Mouse (Mus musculus) neural tube, embryonic 15.5 days (tissue): ENCODE data around the gene Rps19bp1. TPM values are rescaled to one million over a fixed set of nuclear protein-coding genes. Genes with fewer than 3 reads are reported as not detected.
A peak's percentile ranks its signal among the peaks of the same experiment; 100 is the strongest.

Experiments used
- ATAC-seq: fragments of 200-750 bp; cut with Nextera tagmentation; 2 replicates; pipeline ENCODE4 v1.8.0; 2017; ENCODE audit warnings: mild to moderate bottlenecking, moderate TSS enrichment, moderate library complexity; ENCODE audit not compliant: low FRiP score
- H3K27ac ChIP-seq: fragments of 300-500 bp; sonication (generic); replicated peaks from 2 replicates; pipeline ENCODE4 v1.5.1; 2015; ENCODE audit warnings: mild to moderate bottlenecking, inconsistent platforms
- H3K27me3 ChIP-seq: fragments of 300-500 bp; sonication (generic); replicated peaks from 2 replicates; pipeline ENCODE4 v1.6.1; 2015; ENCODE audit warnings: inconsistent platforms
- H3K36me3 ChIP-seq: fragments of 300-500 bp; sonication (generic); 2 replicates; pipeline ENCODE4 v1.6.1; 2015; ENCODE audit warnings: inconsistent platforms
- H3K4me1 ChIP-seq: fragments of 300-500 bp; sonication (generic); 2 replicates; pipeline ENCODE4 v1.6.1; 2015; ENCODE audit warnings: inconsistent platforms
- H3K4me2 ChIP-seq: fragments of 300-500 bp; sonication (generic); 2 replicates; pipeline ENCODE4 v1.6.1; 2015; ENCODE audit warnings: inconsistent platforms, mild to moderate bottlenecking, moderate library complexity
- H3K4me3 ChIP-seq: fragments of 300-500 bp; sonication (generic); replicated peaks from 2 replicates; pipeline ENCODE4 v1.5.1; 2015; ENCODE audit warnings: mild to moderate bottlenecking, inconsistent platforms
- H3K9ac ChIP-seq: fragments of 300-500 bp; sonication (generic); replicated peaks from 2 replicates; pipeline ENCODE4 v1.6.1; 2015; ENCODE audit warnings: mild to moderate bottlenecking, inconsistent platforms
- H3K9me3 ChIP-seq: fragments of 300-500 bp; sonication (generic); replicated peaks from 2 replicates; pipeline ENCODE4 v1.6.1; 2016; ENCODE audit warnings: inconsistent platforms
- WGBS: fragments of 180-500 bp; shearing (Covaris S2); methylation state at CpG from one replicate; pipeline ENCODE4 v1.1.7; 2015; ENCODE audit warnings: mixed read lengths; 5-methylcytosine and 5-hydroxymethylcytosine counted together
- polyA plus RNA-seq: library from polyadenylated mRNA; unstranded; fragments of >200 nt; fragmentation: Nextera tagmentation; extraction: Ambion mirVana; gene quantifications from 2 replicates; pipeline ENCODE4 v1.2.1, GENCODE M21; 2015

Rps19bp1 gene
- 72.6 and 83.9 TPM in 2 replicates for polyA plus RNA-seq

DNA sequence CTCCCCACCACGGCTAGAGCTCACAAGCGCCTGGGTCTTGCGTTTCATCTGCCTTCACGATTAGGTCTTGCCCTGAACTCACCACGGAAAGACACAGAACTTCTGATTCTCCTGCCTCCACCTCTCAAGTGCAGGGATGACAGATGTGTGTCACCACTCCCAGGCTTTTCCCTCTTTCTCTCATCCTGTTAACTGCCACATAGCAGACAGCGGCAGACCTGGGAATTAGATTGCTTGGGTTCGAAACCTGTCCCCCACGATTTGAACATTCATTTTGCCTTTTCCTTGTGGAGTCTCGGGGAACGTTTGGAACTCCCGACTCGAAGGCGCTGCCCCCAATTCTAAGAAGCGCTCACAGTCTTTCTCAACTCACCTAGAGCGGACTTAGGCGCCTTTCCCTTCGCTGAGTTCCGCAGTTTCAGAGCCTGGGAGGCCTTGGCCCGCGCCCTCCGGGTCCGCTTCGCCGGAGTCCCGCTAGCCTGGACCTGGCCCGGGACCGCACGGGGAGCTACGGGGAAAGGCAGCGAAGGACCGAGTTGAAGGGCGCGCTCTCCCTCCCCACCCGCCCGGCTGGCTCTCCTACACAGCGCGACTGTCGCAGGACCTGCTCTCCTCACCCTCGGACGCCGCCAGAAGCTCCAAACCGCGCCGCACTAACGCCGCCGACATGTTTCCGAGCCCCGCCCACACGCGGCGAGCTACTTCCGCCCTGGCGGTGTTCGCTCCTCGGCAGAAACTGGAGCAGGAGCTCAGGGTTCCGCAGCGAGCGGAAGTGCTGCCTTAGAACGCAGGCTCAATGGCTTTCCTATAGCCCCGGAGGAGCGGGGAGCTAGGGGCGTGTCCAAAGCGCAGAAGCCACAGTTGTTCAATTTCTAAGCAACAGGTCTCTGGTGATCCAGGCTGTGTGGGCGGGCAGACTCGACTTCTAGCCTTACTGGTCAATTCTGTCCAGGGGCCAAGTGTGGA is at the start of gene Rps19bp1:
TSS of gene Rps19bp1 (minus strand) at position 706 of the 966 bp plus-strand sequence.
- WGBS: 2% methylated on average over 66 of the region's 66 CpGs
- Histone ChIP-seq H3K36me3 (peaks cover 14% of the 10 kb centered on the region; the same call in 1 of the 2 replicates), H3K27me3 (no peaks in the 10 kb centered on the region), H3K4me3 (peak within 1 kb of the TSS; percentile 77), H3K27ac (peak within 1 kb of the TSS; percentile 64), H3K4me1 (peaks cover 35% of the 10 kb centered on the region), H3K4me2 (peak within 1 kb of the TSS; percentile 65), H3K9me3 (no peaks in the 10 kb centered on the region), H3K9ac (peak within 1 kb of the TSS; percentile 78)
- peak; percentile 88 for ATAC-seq

DNA sequence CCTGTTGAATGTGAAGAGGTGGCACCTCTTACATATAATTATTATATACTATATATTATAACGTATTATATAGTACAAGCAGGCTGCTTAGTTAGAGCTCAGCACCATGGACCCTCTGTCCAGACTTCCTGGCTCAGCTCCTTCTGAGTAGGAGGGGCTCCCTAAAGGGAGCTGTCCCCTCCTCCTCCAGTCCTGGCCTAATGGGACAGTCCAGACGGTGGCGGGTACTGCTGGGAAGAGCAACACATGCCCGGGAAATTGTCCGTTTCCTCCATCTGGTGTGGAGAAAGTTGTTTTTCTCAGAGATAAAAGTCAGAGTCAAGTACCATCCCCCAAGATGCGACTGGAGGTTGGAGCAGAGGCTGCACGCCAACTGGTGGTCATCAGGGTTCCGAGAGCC is 42.0 kb upstream of the Rps19bp1 start:
- Histone ChIP-seq H3K9me3 (no peaks in the 10 kb centered on the region), H3K36me3 (no peaks in the 10 kb centered on the region), H3K27ac (no peak overlapping the region), H3K4me2 (no peak overlapping the region), H3K9ac (no peak overlapping the region), H3K4me1 (no peaks in the 10 kb centered on the region), H3K4me3 (no peak overlapping the region), H3K27me3 (no peaks in the 10 kb centered on the region)
- no peak for ATAC-seq
- WGBS: 67% methylated on average over 8 of the region's 8 CpGs

DNA sequence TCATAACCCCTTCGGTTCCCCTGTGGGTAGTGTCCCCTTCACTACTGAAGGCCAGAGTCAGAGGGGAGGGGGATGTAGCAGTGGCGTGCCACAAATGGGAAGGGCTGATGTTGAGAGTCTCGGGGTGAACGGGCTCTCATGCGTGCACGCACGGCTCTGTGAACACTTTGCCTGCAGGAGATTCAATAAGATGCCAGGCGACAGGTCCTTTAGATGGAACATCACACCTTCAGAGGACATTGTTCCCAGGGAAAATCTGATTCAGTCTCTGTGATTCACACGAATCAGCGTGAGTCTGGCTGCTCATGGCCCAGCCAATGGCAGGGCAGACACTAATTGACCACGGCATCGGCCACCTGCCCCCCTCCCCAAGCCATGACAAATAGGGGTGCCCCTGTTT is 40.1 kb upstream of the Rps19bp1 start:
- H3K27me3 ChIP-seq: no peaks in the 10 kb centered on the region
- no peak overlapping the region for H3K4me2 ChIP-seq
- no peak for ATAC-seq

DNA sequence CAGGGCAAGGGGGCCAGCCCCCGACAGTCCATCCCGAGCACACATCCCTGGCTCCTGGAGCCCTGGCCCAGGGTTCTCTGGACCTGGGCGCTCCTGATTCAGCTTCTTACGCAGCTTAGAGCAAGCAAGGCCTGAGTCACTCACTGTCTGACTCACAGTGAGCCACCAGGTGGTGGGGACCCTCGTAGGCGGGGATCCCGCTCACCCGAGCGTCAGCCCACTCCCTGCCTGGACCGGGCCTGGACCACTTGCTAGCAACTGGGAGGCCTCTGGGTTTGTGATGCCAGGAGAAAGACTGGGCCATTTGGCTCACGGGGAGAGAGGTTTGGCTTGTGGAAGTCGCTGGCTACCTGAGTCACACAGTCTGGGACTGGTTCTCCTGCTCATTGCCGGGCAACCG is 39.7 kb upstream of the Rps19bp1 start:
- Histone ChIP-seq H3K27ac (no peak overlapping the region), H3K9me3 (no peaks in the 10 kb centered on the region), H3K27me3 (no peaks in the 10 kb centered on the region), H3K4me3 (no peak overlapping the region), H3K4me1 (no peaks in the 10 kb centered on the region), H3K9ac (no peak overlapping the region), H3K36me3 (no peaks in the 10 kb centered on the region), H3K4me2 (no peak overlapping the region)
- WGBS: 83% methylated on average over 14 of the region's 14 CpGs
- ATAC-seq: no peak

More for the DNA sequence above, 40.1 kb upstream of the Rps19bp1 start:
- Histone ChIP-seq H3K27ac (no peak overlapping the region), H3K9me3 (no peaks in the 10 kb centered on the region), H3K4me1 (no peaks in the 10 kb centered on the region), H3K4me3 (no peak overlapping the region), H3K9ac (no peak overlapping the region), H3K36me3 (no peaks in the 10 kb centered on the region)
- WGBS: 68% methylated on average over 12 of the region's 12 CpGs

DNA sequence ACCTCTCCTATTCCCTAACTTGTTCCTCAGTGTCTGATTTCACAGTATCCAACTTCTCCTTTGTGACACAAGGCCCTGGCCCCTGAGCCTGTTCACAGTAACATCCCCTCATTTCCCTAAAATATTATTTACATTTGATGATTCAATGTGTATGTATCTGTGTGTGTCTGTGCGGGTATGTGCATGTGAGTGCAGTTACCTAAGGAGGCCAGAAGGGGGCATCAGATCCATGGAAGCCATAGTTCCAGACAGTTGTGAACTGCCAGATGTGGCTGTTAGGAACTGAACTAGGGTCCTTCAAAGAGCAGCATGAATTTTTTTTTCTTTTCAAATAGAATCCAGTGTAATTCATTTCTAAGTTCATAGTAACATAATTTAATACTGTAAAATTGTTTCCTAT is 33.0 kb upstream of the Rps19bp1 start:
- H3K27me3 ChIP-seq: no peaks in the 10 kb centered on the region
- WGBS: 98% methylated on average over 1 of the region's 1 CpGs
- no peak overlapping the region for H3K27ac ChIP-seq
- no peak for ATAC-seq
- H3K4me1 ChIP-seq: no peaks in the 10 kb centered on the region
- H3K36me3 ChIP-seq: no peaks in the 10 kb centered on the region
- no peak overlapping the region for H3K4me2 ChIP-seq
- no peaks in the 10 kb centered on the region for H3K9me3 ChIP-seq
- H3K4me3 ChIP-seq: no peak overlapping the region
- no peak overlapping the region for H3K9ac ChIP-seq

DNA sequence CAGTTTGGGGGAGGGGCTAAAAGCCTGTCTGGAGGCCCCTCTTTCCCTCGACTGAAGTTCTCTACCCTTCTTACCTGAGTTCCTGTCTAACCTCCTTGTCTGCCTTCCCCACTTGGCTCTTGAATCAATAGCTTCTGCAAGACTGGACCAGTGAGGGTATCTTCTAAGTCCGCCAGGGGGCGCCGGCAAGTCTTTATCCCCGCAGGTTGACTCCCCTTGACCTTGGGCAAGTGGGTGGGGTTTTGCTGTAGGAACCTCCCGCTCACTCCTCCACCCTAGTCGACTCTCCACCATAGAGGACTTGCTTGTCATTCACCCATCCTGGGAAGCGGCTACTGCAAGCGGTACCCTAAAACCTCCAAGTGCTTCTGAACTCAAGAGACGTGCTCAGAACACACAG is 25.3 kb upstream of the Rps19bp1 start:
- Histone ChIP-seq H3K36me3 (no peaks in the 10 kb centered on the region), H3K4me1 (peaks cover 29% of the 10 kb centered on the region), H3K9ac (no peak overlapping the region), H3K4me3 (peak overlapping the region; percentile 65; the same call in 1 of the 2 replicates), H3K9me3 (no peaks in the 10 kb centered on the region), H3K27me3 (peaks cover 49% of the 10 kb centered on the region), H3K27ac (no peak overlapping the region), H3K4me2 (peak overlapping the region; percentile 93)
- 13% methylated on average over 10 of the region's 10 CpGs for WGBS
- ATAC-seq: no peak

DNA sequence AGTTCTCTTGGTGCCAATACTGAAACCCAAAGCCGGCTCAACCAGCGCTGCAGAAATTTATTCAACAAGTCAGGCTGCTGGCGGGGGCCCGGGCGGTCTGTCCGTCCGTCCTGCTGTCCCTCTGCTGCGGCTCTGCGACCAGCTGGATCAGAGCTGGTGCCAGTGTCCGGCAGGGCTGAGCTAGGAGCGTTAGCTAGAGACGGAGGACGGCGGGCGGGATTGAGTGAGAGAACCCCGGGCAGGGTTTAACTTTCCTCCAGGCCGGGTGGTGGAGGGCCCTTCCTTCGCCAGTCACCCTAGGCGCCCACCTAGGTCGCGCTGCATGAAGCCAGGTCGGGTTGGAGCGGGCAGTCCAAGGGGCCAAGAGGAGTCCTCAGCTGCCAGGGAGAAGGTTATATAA is 23.9 kb upstream of the Rps19bp1 start:
- Histone ChIP-seq H3K27ac (no peak overlapping the region), H3K4me3 (peak overlapping the region; percentile 65), H3K4me1 (peaks cover 29% of the 10 kb centered on the region), H3K36me3 (no peaks in the 10 kb centered on the region), H3K27me3 (peaks cover 57% of the 10 kb centered on the region), H3K9me3 (no peaks in the 10 kb centered on the region), H3K9ac (peak overlapping the region; percentile 75), H3K4me2 (peak overlapping the region; percentile 93)
- ATAC-seq: no peak
- 2% methylated on average over 23 of the region's 23 CpGs for WGBS

DNA sequence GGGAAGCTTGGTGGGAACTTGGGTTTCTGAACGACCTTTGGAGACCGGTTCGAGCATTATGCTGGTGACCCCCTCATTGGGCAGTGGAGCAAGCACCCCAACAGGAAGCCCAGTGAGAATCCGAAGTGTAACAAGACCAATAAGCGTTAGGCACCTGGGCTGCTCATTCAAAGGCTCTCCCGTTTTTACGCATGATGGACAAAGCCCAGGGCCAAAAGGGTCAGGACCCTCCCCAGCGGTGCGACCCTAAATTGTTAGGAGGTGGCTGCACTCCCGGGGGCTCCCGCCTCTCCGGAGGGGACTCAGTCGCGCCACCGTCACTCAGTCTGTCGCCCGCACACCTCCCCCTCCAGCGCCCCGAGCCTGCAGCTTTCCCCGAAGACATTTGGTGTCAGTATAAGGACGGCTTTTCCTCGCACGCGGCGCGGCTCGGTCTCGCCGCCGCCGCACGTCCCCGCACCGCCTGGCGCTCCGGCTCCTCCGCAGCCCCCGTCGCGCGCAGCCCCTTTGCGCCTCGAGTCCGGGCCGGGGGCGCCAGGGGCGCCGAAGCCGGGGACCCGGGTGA is 22.8 kb upstream of the Rps19bp1 start, which contains the start of gene Cacna1i:
TSS of gene Cacna1i (plus strand) at position 388 of the 565 bp plus-strand sequence.
- Histone ChIP-seq H3K27ac (peak within 1 kb of the TSS; percentile 48; the same call in 1 of the 2 replicates), H3K4me1 (peaks cover 29% of the 10 kb centered on the region), H3K27me3 (peaks cover 61% of the 10 kb centered on the region), H3K9me3 (no peaks in the 10 kb centered on the region), H3K4me2 (peak within 1 kb of the TSS; percentile 93), H3K9ac (peak within 1 kb of the TSS; percentile 75), H3K4me3 (peak within 1 kb of the TSS; percentile 65), H3K36me3 (no peaks in the 10 kb centered on the region)
- peak; percentile 71 for ATAC-seq
- WGBS: under 1% methylated on average over 50 of the region's 50 CpGs

DNA sequence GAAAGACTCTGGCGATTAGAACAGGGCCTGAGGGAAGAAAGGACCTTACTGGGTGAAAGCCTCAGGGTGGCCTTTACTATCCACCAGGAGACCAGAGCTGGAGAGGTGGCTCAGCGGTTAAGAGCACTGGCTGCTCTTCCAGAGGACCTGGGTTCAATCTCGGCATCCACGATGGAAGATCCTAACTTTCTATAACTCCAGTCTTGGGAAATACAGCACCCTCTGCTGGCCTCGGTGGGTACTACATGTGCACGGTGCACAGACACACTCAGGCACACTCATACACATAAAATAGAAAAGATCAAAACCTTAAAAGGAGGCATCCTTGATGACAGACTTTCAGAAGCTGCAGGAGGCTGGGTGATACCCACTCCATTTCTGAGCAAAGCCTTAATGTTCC is 16.5 kb upstream of the Rps19bp1 start:
- Histone ChIP-seq H3K4me2 (no peak overlapping the region), H3K4me1 (peaks cover 12% of the 10 kb centered on the region), H3K9ac (no peak overlapping the region), H3K36me3 (no peaks in the 10 kb centered on the region), H3K27ac (no peak overlapping the region), H3K4me3 (no peak overlapping the region), H3K27me3 (peaks cover 23% of the 10 kb centered on the region), H3K9me3 (no peaks in the 10 kb centered on the region)
- ATAC-seq: no peak
- WGBS: 21% methylated on average over 6 of the region's 6 CpGs

DNA sequence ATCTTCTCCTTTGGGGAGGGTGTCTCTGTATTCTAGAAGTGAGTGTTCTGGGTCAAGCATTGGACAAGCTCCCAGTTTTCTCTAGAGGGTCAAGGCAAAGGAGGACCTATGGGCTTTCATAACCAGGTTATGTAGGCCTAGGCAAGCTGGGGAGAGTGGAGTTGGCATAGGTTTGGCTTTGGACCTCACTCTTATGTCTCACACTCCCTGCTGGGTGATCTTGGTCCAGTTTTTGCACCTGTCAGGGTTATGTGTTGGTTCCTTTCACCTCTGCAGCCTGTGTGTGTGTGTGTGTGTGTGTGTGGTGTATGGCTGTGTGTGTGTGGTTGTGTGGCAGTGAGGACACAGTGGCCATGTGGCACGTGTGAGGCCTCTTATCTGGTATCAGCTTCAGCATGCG is 14.9 kb upstream of the Rps19bp1 start:
- no peaks in the 10 kb centered on the region for H3K9me3 ChIP-seq
- ATAC-seq: no peak
- peaks cover 12% of the 10 kb centered on the region for H3K4me1 ChIP-seq
- peaks cover 11% of the 10 kb centered on the region; the same call in 1 of the 2 replicates for H3K27me3 ChIP-seq
- no peak overlapping the region for H3K4me3 ChIP-seq
- no peaks in the 10 kb centered on the region for H3K36me3 ChIP-seq
- no peak overlapping the region for H3K27ac ChIP-seq
- H3K9ac ChIP-seq: no peak overlapping the region
- H3K4me2 ChIP-seq: no peak overlapping the region
- 85% methylated on average over 2 of the region's 2 CpGs for WGBS

DNA sequence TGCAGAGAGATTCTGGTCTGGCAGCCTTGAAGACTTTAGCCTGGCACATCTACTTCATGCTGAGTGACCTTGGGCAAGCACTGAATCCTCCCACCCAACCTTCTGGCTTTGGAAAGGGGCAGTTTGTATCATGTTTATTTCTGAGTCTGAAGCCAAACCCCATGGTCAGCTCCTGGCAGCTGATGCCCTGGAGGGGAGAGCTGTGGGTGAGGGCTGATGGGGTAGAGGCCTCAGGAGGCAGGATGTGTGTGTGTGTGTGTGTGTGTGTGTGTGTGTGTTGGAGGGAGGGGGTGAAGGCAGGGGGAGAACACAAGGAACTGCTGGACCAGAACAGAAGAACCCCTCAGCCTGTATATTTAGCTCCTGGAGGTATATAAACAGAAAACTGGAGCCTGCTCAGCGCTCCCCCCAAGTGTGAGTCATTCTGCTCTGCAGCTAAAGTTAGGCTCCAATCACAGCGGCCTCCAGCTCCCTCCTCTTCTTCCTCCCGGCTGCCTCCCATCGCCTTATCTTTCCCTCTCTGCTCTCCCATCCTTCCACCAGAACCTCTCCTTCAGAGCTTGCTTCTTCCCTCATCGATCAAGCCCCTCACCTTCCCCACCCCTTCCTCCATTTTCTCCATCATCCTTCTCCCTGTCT is 14.1 kb upstream of the Rps19bp1 start:
- ATAC-seq: no peak
- 71% methylated on average over 4 of the region's 5 CpGs for WGBS
- H3K36me3 ChIP-seq: no peaks in the 10 kb centered on the region
- peaks cover 12% of the 10 kb centered on the region for H3K4me1 ChIP-seq
- no peak overlapping the region for H3K4me3 ChIP-seq
- no peak overlapping the region for H3K27ac ChIP-seq
- no peaks in the 10 kb centered on the region for H3K9me3 ChIP-seq
- no peak overlapping the region for H3K4me2 ChIP-seq
- no peak overlapping the region for H3K9ac ChIP-seq
- 0 out of 2 replicates have a peak, but pooled peaks cover 5% of the 10 kb centered on the region for H3K27me3 ChIP-seq
